Mouse (Mus musculus) small intestine, adult 2 months (tissue): ENCODE results near the gene Pdia5.

ENCODE experiments used
- CTCF ChIP-seq: fragments of 200-500 bp; IDR thresholded peaks from 2 replicates; pipeline ENCODE4 v1.5.1; 2012; ENCODE audit warnings: low read depth, mild to moderate bottlenecking, control low read depth, inconsistent platforms, low read length, moderate library complexity, mixed read lengths; ENCODE audit not compliant: insufficient replicate concordance, insufficient read length; ENCODE audit errors: extremely low read depth
- POLR2A ChIP-seq: fragments of 200-500 bp; IDR thresholded peaks from 2 replicates; pipeline ENCODE4 v1.6.1; 2012; ENCODE audit warnings: low read depth, mild to moderate bottlenecking, control low read depth, inconsistent platforms, low read length, moderate library complexity

DNA sequence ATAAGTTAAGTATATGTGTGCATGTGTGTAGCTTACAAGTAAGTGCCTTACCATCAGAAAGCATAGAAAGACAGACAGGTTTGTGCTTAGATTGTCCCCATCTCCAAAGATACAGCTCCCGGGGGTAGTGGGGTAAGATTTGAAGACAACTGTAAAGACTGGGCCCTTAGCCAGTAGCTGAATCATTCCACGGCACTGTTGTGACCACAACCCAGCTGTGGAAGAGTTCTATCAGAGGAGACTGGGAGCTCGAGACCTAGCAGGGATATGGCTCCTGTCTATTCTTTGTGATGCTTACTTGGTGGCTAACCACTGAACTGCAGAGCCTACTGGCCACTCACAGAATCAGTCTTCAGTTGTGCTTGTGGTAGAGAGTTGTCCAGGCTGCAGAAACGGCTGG is 84.5 kb downstream of the Pdia5 start:
- TF ChIP-seq CTCF (no peak), POLR2A (no peak)
